Mouse (Mus musculus) E14TG2a.4 (cell line): Measurements from ENCODE around the gene Agbl1.

Source experiments
- CTCF ChIP-seq: conservative IDR thresholded peaks from 2 replicates; pipeline ENCODE4 v1.5.1; 2014; ENCODE audit warnings: low read length
- NANOG ChIP-seq: IDR thresholded peaks from 2 replicates; pipeline ENCODE4 v1.6.1; 2014; ENCODE audit warnings: borderline replicate concordance, low read length, mixed read lengths
- POU5F1 ChIP-seq: IDR thresholded peaks from 2 replicates; pipeline ENCODE4 v1.6.1; 2014; ENCODE audit warnings: low read length, borderline replicate concordance

DNA sequence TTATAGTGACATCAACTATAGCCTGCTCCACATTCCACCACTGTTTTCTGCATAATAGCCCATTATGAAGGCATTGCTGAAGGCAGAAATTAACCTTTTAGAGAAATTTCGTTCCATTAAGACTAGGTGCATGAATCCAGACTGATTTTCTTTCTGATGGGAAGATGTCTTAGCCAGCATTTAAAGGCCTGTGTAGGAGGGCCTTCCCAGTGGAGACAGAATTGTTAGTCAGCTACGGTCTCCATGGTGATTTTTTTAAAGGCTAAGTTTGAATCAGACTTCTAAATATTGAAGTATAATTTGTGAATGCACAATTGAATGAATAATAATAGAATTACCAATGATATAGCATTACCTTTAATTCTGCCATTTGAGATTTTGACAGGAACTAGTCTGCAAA lies 920.2 kb downstream of the Agbl1 start:
- TF ChIP-seq CTCF = no peak
- TF ChIP-seq POU5F1 = no peak
- no peak for TF ChIP-seq NANOG
